Mouse (Mus musculus) MEL (cell line): Measurements from ENCODE around the gene Pard3. TPM values are rescaled to one million over a fixed set of nuclear protein-coding genes. Genes with fewer than 3 reads are reported as not detected.

Experiments used
- DNase-seq: peaks from one replicate; pipeline ENCODE4 v3.0.0; 2011; ENCODE audit warnings: low read depth, low spot score
- H3K27ac ChIP-seq: 2 replicates; pipeline ENCODE4 v1.5.1; 2012; ENCODE audit warnings: low read depth, mild to moderate bottlenecking, control low read depth, low read length, moderate library complexity; ENCODE audit not compliant: control insufficient read depth
- H3K27me3 ChIP-seq, 2 experiments: fragments of 150-350 bp in 1 of 2; sonication (generic) in 1 of 2; 2 replicates each; pipeline ENCODE4 v1.6.1; 2012; ENCODE audit warnings: low read length in 2 of 2, mild to moderate bottlenecking in 2 of 2, improper control_type of control experiment in 1 of 2, moderate library complexity in 1 of 2; ENCODE audit not compliant: insufficient read depth in 2 of 2, control insufficient read depth in 1 of 2
- H3K36me3 ChIP-seq, 2 experiments: 2 replicates each; pipeline ENCODE4 v1.6.1; 2012 to 2014; ENCODE audit warnings: low read length in 2 of 2, improper control_type of control experiment in 1 of 2, inconsistent platforms in 1 of 2, mild to moderate bottlenecking in 1 of 2; ENCODE audit not compliant: insufficient read depth in 2 of 2, control insufficient read depth in 1 of 2
- H3K4me1 ChIP-seq, 2 experiments: fragments of 150-350 bp in 1 of 2; sonication (generic) in 1 of 2; 2 replicates each; pipeline ENCODE4 v1.6.1; 2012; ENCODE audit warnings: low read length in 2 of 2, improper control_type of control experiment in 1 of 2, mild to moderate bottlenecking in 1 of 2; ENCODE audit not compliant: insufficient read depth in 2 of 2, control insufficient read depth in 1 of 2
- H3K4me3 ChIP-seq, 2 experiments: fragments of 150-350 bp in 1 of 2; sonication (generic) in 1 of 2; 2 replicates each; pipeline ENCODE4 v1.5.1; 2012; ENCODE audit warnings: low read depth in 2 of 2, low read length in 2 of 2, mild to moderate bottlenecking in 2 of 2, moderate library complexity in 2 of 2, control low read depth in 1 of 2, improper control_type of control experiment in 1 of 2; ENCODE audit not compliant: control insufficient read depth in 1 of 2, insufficient read depth in 1 of 2
- H3K79me2 ChIP-seq: 2 replicates; pipeline ENCODE4 v1.6.1; 2012; ENCODE audit warnings: mild to moderate bottlenecking, low read length, moderate library complexity; ENCODE audit not compliant: control insufficient read depth, poor library complexity, insufficient read depth
- H3K9ac ChIP-seq: 2 replicates; pipeline ENCODE4 v1.6.1; 2012; ENCODE audit warnings: low read depth, mild to moderate bottlenecking, control low read depth, low read length, moderate library complexity; ENCODE audit not compliant: control insufficient read depth, poor library complexity, severe bottlenecking
- H3K9me3 ChIP-seq: fragments of 150-350 bp; sonication (generic); replicated peaks from 2 replicates; pipeline ENCODE4 v1.6.1; 2012; ENCODE audit warnings: mild to moderate bottlenecking, low read length, improper control_type of control experiment, moderate library complexity; ENCODE audit not compliant: insufficient read depth
- BHLHE40 ChIP-seq: IDR thresholded peaks from 2 replicates; pipeline ENCODE4 v1.6.1; 2012; ENCODE audit warnings: low read depth, mild to moderate bottlenecking, inconsistent platforms, low read length, improper control_type of control experiment, borderline replicate concordance
- CTCF ChIP-seq, 3 experiments: IDR thresholded peaks in 2 of 3; conservative IDR thresholded peaks in 1 of 3; 2 replicates each; pipeline ENCODE4 v1.5.1; 2011 to 2012; ENCODE audit warnings: low read length in 3 of 3, low read depth in 2 of 3, mild to moderate bottlenecking in 2 of 3, improper control_type of control experiment in 1 of 3, inconsistent platforms in 1 of 3, mixed read lengths in 1 of 3, moderate library complexity in 1 of 3; ENCODE audit not compliant: control insufficient read depth in 1 of 3, insufficient read depth in 1 of 3, poor library complexity in 1 of 3, severe bottlenecking in 1 of 3
- E2F4 ChIP-seq: IDR thresholded peaks from 2 replicates; pipeline ENCODE4 v1.6.1; 2011; ENCODE audit warnings: low read depth, low read length, improper control_type of control experiment, borderline replicate concordance
- ELF1 ChIP-seq: IDR thresholded peaks from 2 replicates; pipeline ENCODE4 v1.6.1; 2014; ENCODE audit warnings: low read depth, mild to moderate bottlenecking, inconsistent platforms, low read length, improper control_type of control experiment, moderate library complexity
- EP300 ChIP-seq, 2 experiments: IDR thresholded peaks; 2 replicates each; pipeline ENCODE4 v1.6.1; 2011; ENCODE audit warnings: improper control_type of control experiment in 2 of 2, low read length in 2 of 2, low read depth in 1 of 2, mild to moderate bottlenecking in 1 of 2
- GABPA ChIP-seq: IDR thresholded peaks from 2 replicates; pipeline ENCODE4 v1.6.1; 2012; ENCODE audit warnings: low read depth, mild to moderate bottlenecking, inconsistent platforms, low read length, improper control_type of control experiment, moderate library complexity
- GATA1 ChIP-seq: IDR thresholded peaks from 2 replicates; pipeline ENCODE4 v1.6.1; 2011; ENCODE audit warnings: low read depth, low read length, improper control_type of control experiment
- HCFC1 ChIP-seq: IDR thresholded peaks from 2 replicates; pipeline ENCODE4 v1.6.1; 2012; ENCODE audit warnings: low read depth, mild to moderate bottlenecking, inconsistent platforms, low read length, improper control_type of control experiment, moderate library complexity
- JUND ChIP-seq: IDR thresholded peaks from 2 replicates; pipeline ENCODE4 v1.6.1; 2011; ENCODE audit warnings: low read depth, mild to moderate bottlenecking, improper control_type of control experiment, low read length
- KAT2A ChIP-seq: conservative IDR thresholded peaks from 2 replicates; pipeline ENCODE4 v1.6.1; 2012; ENCODE audit warnings: low read depth, low read length, improper control_type of control experiment, inconsistent platforms
- MEF2A ChIP-seq: IDR thresholded peaks from 2 replicates; pipeline ENCODE4 v1.6.1; 2014; ENCODE audit warnings: low read depth, mild to moderate bottlenecking, inconsistent platforms, low read length, improper control_type of control experiment; ENCODE audit not compliant: poor library complexity, insufficient replicate concordance, severe bottlenecking; ENCODE audit errors: extremely low read depth
- MXI1 ChIP-seq: IDR thresholded peaks from 2 replicates; pipeline ENCODE4 v1.6.1; 2011; ENCODE audit warnings: mild to moderate bottlenecking, low read depth, low read length, improper control_type of control experiment
- MYB ChIP-seq: IDR thresholded peaks from 2 replicates; pipeline ENCODE4 v1.6.1; 2011; ENCODE audit warnings: mild to moderate bottlenecking, low read depth, low read length, improper control_type of control experiment
- NRF1 ChIP-seq: IDR thresholded peaks from 2 replicates; pipeline ENCODE4 v1.6.1; 2014; ENCODE audit warnings: low read depth, mild to moderate bottlenecking, inconsistent platforms, low read length, improper control_type of control experiment, moderate library complexity; ENCODE audit not compliant: poor library complexity, insufficient read depth, severe bottlenecking
- POLR2A ChIP-seq, 2 experiments: IDR thresholded peaks; 2 replicates each; pipeline ENCODE4 v1.6.1; 2011 to 2012; ENCODE audit warnings: low read length in 2 of 2, mild to moderate bottlenecking in 2 of 2, control low read depth in 1 of 2, improper control_type of control experiment in 1 of 2, low read depth in 1 of 2, moderate library complexity in 1 of 2; ENCODE audit not compliant: control insufficient read depth in 1 of 2, insufficient read depth in 1 of 2, poor library complexity in 1 of 2
- POLR2AphosphoS2 ChIP-seq: IDR thresholded peaks from 2 replicates; pipeline ENCODE4 v1.6.1; 2011; ENCODE audit warnings: low read length, improper control_type of control experiment
- RAD21 ChIP-seq: IDR thresholded peaks from 2 replicates; pipeline ENCODE4 v1.6.1; 2011; ENCODE audit warnings: mild to moderate bottlenecking, low read depth, low read length, improper control_type of control experiment
- SIN3A ChIP-seq: IDR thresholded peaks from 2 replicates; pipeline ENCODE4 v1.6.1; 2012; ENCODE audit warnings: low read length, improper control_type of control experiment, inconsistent platforms
- SMC3 ChIP-seq: IDR thresholded peaks from 2 replicates; pipeline ENCODE4 v1.6.1; 2011; ENCODE audit warnings: low read depth, low read length, improper control_type of control experiment
- TAL1 ChIP-seq: IDR thresholded peaks from 2 replicates; pipeline ENCODE4 v1.6.1; 2012; ENCODE audit warnings: mild to moderate bottlenecking, inconsistent platforms, low read length, moderate library complexity, mixed read lengths
- TCF12 ChIP-seq: IDR thresholded peaks from 2 replicates; pipeline ENCODE4 v1.6.1; 2014; ENCODE audit warnings: low read depth, mild to moderate bottlenecking, inconsistent platforms, low read length, improper control_type of control experiment, moderate library complexity
- USF1 ChIP-seq: IDR thresholded peaks from 2 replicates; pipeline ENCODE4 v1.6.1; 2014; ENCODE audit warnings: low read depth, mild to moderate bottlenecking, inconsistent platforms, low read length, improper control_type of control experiment, moderate library complexity
- USF2 ChIP-seq, 2 experiments: IDR thresholded peaks; 2 replicates each; pipeline ENCODE4 v1.6.1; 2011 to 2012; ENCODE audit warnings: improper control_type of control experiment in 2 of 2, low read length in 2 of 2, borderline replicate concordance in 1 of 2, inconsistent platforms in 1 of 2, low read depth in 1 of 2, mild to moderate bottlenecking in 1 of 2; ENCODE audit not compliant: insufficient read depth in 1 of 2
- ZMIZ1 ChIP-seq: IDR thresholded peaks from 2 replicates; pipeline ENCODE4 v1.6.1; 2012; ENCODE audit warnings: low read depth, mild to moderate bottlenecking, inconsistent platforms, low read length, improper control_type of control experiment, moderate library complexity
- polyA plus RNA-seq, 2 experiments: library from polyadenylated mRNA; stranded (reverse) in 1 of 2; unstranded in 1 of 2; fragments of >175 nt in 1 of 2; fragments of >200 nt in 1 of 2; gene quantifications; 2 replicates each; pipeline versions ENCODE4 v1.2.1 to v1.2.4; 2012; ENCODE audit warnings: low replicate concordance in 2 of 2, low read depth in 1 of 2; ENCODE audit not compliant: insufficient read length in 2 of 2, insufficient read depth in 1 of 2, missing spikeins in 1 of 2
- total RNA-seq: library from RNA; depleted of rRNA; stranded (reverse); fragments of 300-350 nt; gene quantifications from 2 replicates; pipeline ENCODE4 v1.2.3, GENCODE M21; 2012

The Pard3 gene
- total and polyA plus RNA-seq, 3 experiments = not detected

DNA sequence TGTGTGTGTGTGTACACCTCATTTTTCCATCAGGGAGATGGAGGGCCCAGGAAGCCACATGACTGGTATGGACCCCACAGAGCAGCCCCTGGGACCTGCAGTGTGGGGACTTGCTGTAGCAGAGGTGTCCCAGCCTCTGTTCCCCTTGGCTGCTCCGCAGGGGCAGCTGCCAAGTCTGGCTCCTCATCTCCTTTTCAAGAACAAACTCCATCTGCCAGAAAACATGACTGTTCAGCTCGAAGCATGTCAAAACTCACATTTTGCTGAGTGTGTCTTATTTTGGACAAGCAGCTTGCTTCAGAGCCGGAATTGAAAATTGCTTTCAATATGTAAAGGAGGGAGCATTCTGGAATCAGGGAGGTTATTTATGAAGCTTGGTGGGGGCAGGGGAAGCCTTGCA lies 471.1 kb downstream of the Pard3 start:
- no peak overlapping the region for H3K9ac ChIP-seq

DNA sequence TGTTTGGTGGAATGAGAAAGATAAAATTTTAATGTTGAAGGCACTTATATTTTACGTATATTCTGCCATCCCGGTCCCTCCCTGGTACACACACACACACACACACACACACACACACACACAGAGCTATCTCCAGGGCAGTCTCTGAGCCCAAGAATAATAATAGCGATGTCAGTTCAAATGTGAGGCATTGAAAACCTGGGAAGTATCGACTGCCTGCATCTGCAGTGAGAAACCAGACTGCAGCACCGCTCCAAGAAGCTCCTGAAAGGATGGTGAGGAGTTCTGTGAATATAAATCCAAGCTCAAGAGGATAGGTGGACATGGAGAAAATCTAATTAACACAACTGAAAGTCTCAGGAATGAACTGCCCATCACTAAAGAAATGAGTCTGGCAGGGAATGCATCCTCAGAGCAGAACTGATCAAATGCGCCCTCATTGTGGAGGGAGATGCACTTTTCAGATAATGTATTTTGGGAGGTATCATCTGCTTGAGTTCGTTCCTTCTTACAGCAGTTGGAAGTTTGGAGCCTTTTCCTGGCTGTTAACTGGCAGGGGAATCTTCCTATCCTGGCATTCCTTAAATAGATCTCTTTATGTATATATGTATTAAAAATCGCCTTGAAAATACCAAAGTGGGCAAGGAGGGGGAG lies 471.6 kb downstream of the Pard3 start:
- Histone ChIP-seq H3K79me2 (no peaks in the 10 kb centered on the region), H3K27ac (no peak overlapping the region), H3K9me3 (no peaks in the 10 kb centered on the region), H3K27me3 (no peaks in the 10 kb centered on the region), H3K4me1 (no peaks in the 10 kb centered on the region), H3K9ac (no peak overlapping the region), H3K36me3 (no peaks in the 10 kb centered on the region), H3K4me3 (no peak overlapping the region)
- DNase-seq = no peak
- TF ChIP-seq E2F4 (no peak), KAT2A (no peak), GATA1 (no peak)

More for the DNA sequence above, 471.1 kb downstream of the Pard3 start:
- no peaks in the 10 kb centered on the region for H3K27me3 ChIP-seq
- DNase-seq = no peak
- no peaks in the 10 kb centered on the region for H3K4me1 ChIP-seq
- H3K36me3 ChIP-seq = no peaks in the 10 kb centered on the region
- no peaks in the 10 kb centered on the region for H3K79me2 ChIP-seq
- H3K27ac ChIP-seq = no peak overlapping the region
- no peak overlapping the region for H3K4me3 ChIP-seq
- no peak for TF ChIP-seq TCF12
- no peak for TF ChIP-seq CTCF (IDR thresholded peaks at IDR 0.05 in 2 of 3, conservative IDR thresholded peaks at IDR 0.05 in 1 of 3; ENCODE audit: control insufficient read depth in 1 of 3, insufficient read depth in 1 of 3, low read depth in 2 of 3, low read length in 3 of 3, poor library complexity in 1 of 3, severe bottlenecking in 1 of 3)
- no peak for TF ChIP-seq MEF2A
- TF ChIP-seq TAL1 = no peak
- no peak for TF ChIP-seq NRF1
- no peaks in the 10 kb centered on the region for H3K9me3 ChIP-seq

DNA sequence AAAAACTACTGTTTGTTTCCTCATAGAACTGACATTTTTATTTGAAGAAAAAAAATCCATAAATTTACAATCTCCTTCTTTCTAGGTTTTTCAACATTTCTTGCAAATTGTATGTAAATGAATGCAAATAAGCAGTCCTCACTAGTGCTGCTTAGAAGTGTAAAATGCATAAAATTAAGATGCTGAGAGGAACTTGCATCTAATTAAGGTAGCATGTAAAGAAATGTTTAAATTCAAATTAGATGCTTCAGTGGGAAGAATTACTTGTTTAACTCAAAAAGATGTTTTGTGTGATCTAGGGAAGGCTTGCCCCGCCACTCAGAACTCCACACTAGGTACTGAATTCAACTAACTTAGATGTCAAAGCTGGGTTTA lies 472.1 kb downstream of the Pard3 start:
- DNase-seq = no peak
- H3K27ac ChIP-seq = no peak overlapping the region
- no peak overlapping the region for H3K9ac ChIP-seq
- H3K9me3 ChIP-seq = no peaks in the 10 kb centered on the region
- no peaks in the 10 kb centered on the region for H3K4me1 ChIP-seq
- TF ChIP-seq USF2 (IDR thresholded peaks at IDR 0.05; ENCODE audit: borderline replicate concordance in 1 of 2, insufficient read depth in 1 of 2, low read depth in 1 of 2, low read length in 2 of 2) (no peak), JUND (no peak), HCFC1 (no peak), POLR2AphosphoS2 (no peak), ZMIZ1 (no peak), SIN3A (no peak), EP300 (IDR thresholded peaks at IDR 0.05; ENCODE audit: low read depth in 1 of 2, low read length in 2 of 2) (no peak), RAD21 (no peak), USF1 (no peak), BHLHE40 (no peak), POLR2A (IDR thresholded peaks at IDR 0.05; ENCODE audit: control insufficient read depth in 1 of 2, insufficient read depth in 1 of 2, low read depth in 1 of 2, low read length in 2 of 2, poor library complexity in 1 of 2) (no peak), SMC3 (no peak), ELF1 (no peak), MXI1 (no peak), MYB (no peak), GABPA (no peak), CTCF (IDR thresholded peaks at IDR 0.05 in 2 of 3, conservative IDR thresholded peaks at IDR 0.05 in 1 of 3; ENCODE audit: control insufficient read depth in 1 of 3, insufficient read depth in 1 of 3, low read depth in 2 of 3, low read length in 3 of 3, poor library complexity in 1 of 3, severe bottlenecking in 1 of 3) (no peak), TAL1 (no peak)
- no peaks in the 10 kb centered on the region for H3K79me2 ChIP-seq
- no peaks in the 10 kb centered on the region for H3K27me3 ChIP-seq
- no peak overlapping the region for H3K4me3 ChIP-seq
- H3K36me3 ChIP-seq = no peaks in the 10 kb centered on the region
